Mouse (Mus musculus) spleen, embryonic (tissue): ENCODE measurements around the gene Skp1a.

Source experiments
- CTCF ChIA-PET: fragments of 350-600 bp; sonication (Branson Sonifier 250); formaldehyde crosslinking; loops from one replicate; lab custom pipeline; 2022; lab: Charles Lee

Skp1a gene

GRCm38 (mm10) chr11:52275774-52276555, 44.2 kb downstream of the Skp1a start:
- CTCF ChIA-PET = interaction anchor here (0.5 to 0.6 kb wide), 2 partner anchors 107 to 183 kb away, joined by 7 to 8 read pairs; no protein-coding TSS in a partner anchor

- CTCF ChIA-PET = no interaction called here
Observed at GRCm38 (mm10) chr11:52276961-52277391, 45.2 kb downstream of the Skp1a start.

GRCm38 (mm10) chr11:52277433-52278150, 45.8 kb downstream of the Skp1a start:
- CTCF ChIA-PET = no interaction called here

GRCm38 (mm10) chr11:52278164-52278563, 46.4 kb downstream of the Skp1a start:
- CTCF ChIA-PET = no interaction called here

GRCm38 (mm10) chr11:52278991-52279390, 47.2 kb downstream of the Skp1a start:
- CTCF ChIA-PET = no interaction called here

GRCm38 (mm10) chr11:52279611-52280145, 47.9 kb downstream of the Skp1a start:
- CTCF ChIA-PET = interaction anchor here (1.3 kb wide), 1 partner anchor 15 kb away, joined by 3 read pairs; no protein-coding TSS in a partner anchor

- CTCF ChIA-PET = interaction anchor here (1.3 kb wide), 1 partner anchor 14 kb away, joined by 3 read pairs; no protein-coding TSS in a partner anchor
Observed at GRCm38 (mm10) chr11:52280566-52281455, 49.0 kb downstream of the Skp1a start.

- CTCF ChIA-PET = interaction anchor here (0.6 to 0.7 kb wide), 3 partner anchors 36 to 1285 kb away, joined by 3 to 8 read pairs (median 4); no protein-coding TSS in a partner anchor
Observed at GRCm38 (mm10) chr11:52281568-52282328, 50.0 kb downstream of the Skp1a start.

- CTCF ChIA-PET = interaction anchor here (0.7 kb wide), 1 partner anchor 35 kb away, joined by 8 read pairs; no protein-coding TSS in a partner anchor
Observed at GRCm38 (mm10) chr11:52282420-52282773, 50.6 kb downstream of the Skp1a start.

GRCm38 (mm10) chr11:52282774-52283595, 51.2 kb downstream of the Skp1a start, which contains the start of gene Tcf7:
Gene Tcf7, minus strand, starts transcription at chr11:52283014.
- CTCF ChIA-PET = interaction anchor here (0.6 kb wide), 1 partner anchor 58 kb away, joined by 3 read pairs; no protein-coding TSS in a partner anchor

- CTCF ChIA-PET = interaction anchor here (0.6 to 0.7 kb wide), 2 partner anchors 53 to 57 kb away, joined by 3 to 5 read pairs; no protein-coding TSS in a partner anchor
Observed at GRCm38 (mm10) chr11:52283596-52284571, 52.1 kb downstream of the Skp1a start.

- CTCF ChIA-PET = no interaction called here
Observed at GRCm38 (mm10) chr11:52286301-52286957, 54.6 kb downstream of the Skp1a start.

GRCm38 (mm10) chr11:52286958-52287305, 55.1 kb downstream of the Skp1a start:
- CTCF ChIA-PET = no interaction called here

- CTCF ChIA-PET = interaction anchor here (0.6 kb wide), 1 partner anchor 31 kb away, joined by 6 read pairs; no protein-coding TSS in a partner anchor
Observed at GRCm38 (mm10) chr11:52292346-52292745, 60.6 kb downstream of the Skp1a start.

GRCm38 (mm10) chr11:52292894-52293293, 61.1 kb downstream of the Skp1a start:
- CTCF ChIA-PET = interaction anchor here (0.6 kb wide), 1 partner anchor 31 kb away, joined by 6 read pairs; no protein-coding TSS in a partner anchor

- CTCF ChIA-PET = interaction anchor here (1.2 kb wide), 1 partner anchor 14 kb away, joined by 3 read pairs; no protein-coding TSS in a partner anchor
Observed at GRCm38 (mm10) chr11:52294103-52294502, 62.3 kb downstream of the Skp1a start.
